Mouse (Mus musculus): ENCODE data around the gene Mcee. TPM values are rescaled to one million over a fixed set of nuclear protein-coding genes. Genes with fewer than 3 reads are reported as not detected.

Mcee gene
- polyA plus RNA-seq, 1 experiment from 2014 or later, result 42.2 TPM

DNA sequence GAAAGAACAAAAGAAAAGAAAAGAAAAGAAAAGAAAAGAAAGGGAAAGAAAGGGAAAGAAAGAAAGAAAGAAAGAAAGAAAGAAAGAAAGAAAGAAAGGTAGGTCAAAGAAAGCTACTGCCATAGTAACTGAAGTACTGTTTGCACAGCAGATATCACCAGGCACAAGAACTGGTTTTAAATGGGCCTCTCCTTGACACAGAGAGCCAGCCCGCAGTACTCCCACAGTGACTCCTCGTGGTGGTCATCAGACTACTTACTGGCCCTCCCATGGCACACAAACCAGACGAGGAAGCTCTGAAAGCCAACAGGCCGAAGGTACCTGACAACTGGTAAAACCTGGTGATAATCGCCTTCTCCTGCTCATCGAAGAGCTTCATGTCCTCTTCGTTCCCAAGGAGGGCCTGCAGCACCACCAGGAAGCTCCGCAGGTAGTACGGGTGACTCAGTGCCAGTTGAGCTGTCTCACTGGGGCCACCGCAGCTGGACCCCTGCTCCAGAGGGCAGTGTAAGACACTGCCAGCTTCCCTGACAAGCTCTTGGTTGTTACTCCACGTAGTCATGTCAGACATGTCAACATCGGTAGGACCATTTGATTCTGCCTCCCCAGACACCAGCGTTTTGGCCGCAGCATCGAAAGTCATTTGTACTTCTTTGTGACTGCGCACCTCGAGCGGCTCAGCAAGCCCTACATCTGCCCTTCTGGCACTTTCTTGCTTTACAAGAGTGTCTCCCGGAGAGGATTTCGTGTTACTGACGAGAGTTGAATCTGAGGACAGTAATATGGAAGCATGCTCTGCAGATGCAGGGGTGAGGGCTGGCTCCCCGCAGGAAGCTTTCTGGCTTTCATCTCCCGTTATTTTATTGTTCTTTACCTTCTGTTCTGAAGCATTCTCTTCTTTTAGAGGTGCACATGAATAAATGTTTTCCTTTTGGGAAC, 20.2 kb upstream of the Mcee start:
- no peaks in the 10 kb centered on the region for H3K9me3 ChIP-seq (replicated peaks)
- H3K4me3 ChIP-seq, result peak overlapping the region; percentile 70; the same call in 1 of the 2 replicates
- H3K4me1 ChIP-seq, result peaks cover 6% of the 10 kb centered on the region; the same call in 1 of the 2 replicates
- H3K27ac ChIP-seq, result no peak overlapping the region
- no peak for DNase-seq (ENCODE audit: low spot score)
- WGBS, result 91% methylated on average over 23 of the region's 23 CpGs
- peaks cover 62% of the 10 kb centered on the region for H3K36me3 ChIP-seq
- no peaks in the 10 kb centered on the region for H3K27me3 ChIP-seq (ENCODE audit: low read depth, poor library complexity, severe bottlenecking)

DNA sequence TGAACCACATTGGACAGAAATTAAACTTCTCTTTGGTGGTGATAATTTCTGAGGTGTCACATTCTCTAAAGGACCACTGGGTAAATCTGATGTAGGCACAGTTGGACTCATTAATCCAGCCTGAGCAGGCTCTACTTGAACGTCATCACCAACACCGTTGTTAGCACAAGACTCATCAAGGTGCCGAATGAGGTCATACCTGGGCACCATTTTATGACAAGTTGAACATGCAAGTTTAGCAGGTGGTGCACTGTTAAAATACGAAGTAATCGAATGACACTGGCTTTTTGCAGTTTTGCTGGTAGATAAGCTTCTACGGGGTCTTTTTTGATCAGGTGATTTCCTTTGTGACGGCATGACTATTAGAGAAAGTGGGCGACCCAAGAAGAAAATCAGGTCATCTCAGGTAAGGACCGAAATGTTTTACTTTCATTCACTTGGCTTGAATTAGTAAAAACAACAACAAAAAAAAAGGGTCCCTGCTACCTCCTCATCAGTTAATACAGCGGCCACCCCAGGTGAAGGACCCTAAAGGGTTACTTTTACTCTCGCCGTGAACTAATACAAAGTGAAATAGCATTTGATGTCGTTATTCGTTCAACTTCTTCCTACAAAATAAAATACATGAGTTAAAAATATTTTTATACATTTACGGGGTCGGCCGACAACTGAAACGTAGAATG, 19.1 kb upstream of the Mcee start:
- H3K9me3 ChIP-seq (replicated peaks), result no peaks in the 10 kb centered on the region
- peak overlapping the region; percentile 92 for H3K27ac ChIP-seq
- DNase-seq (ENCODE audit: low spot score), result no peak
- H3K36me3 ChIP-seq, result peaks cover 65% of the 10 kb centered on the region
- H3K4me3 ChIP-seq, result peak overlapping the region; percentile 70
- peaks cover 6% of the 10 kb centered on the region; the same call in 1 of the 2 replicates for H3K4me1 ChIP-seq
- WGBS, result 20% methylated on average over 18 of the region's 18 CpGs
- no peaks in the 10 kb centered on the region for H3K27me3 ChIP-seq (ENCODE audit: low read depth, poor library complexity, severe bottlenecking)

DNA sequence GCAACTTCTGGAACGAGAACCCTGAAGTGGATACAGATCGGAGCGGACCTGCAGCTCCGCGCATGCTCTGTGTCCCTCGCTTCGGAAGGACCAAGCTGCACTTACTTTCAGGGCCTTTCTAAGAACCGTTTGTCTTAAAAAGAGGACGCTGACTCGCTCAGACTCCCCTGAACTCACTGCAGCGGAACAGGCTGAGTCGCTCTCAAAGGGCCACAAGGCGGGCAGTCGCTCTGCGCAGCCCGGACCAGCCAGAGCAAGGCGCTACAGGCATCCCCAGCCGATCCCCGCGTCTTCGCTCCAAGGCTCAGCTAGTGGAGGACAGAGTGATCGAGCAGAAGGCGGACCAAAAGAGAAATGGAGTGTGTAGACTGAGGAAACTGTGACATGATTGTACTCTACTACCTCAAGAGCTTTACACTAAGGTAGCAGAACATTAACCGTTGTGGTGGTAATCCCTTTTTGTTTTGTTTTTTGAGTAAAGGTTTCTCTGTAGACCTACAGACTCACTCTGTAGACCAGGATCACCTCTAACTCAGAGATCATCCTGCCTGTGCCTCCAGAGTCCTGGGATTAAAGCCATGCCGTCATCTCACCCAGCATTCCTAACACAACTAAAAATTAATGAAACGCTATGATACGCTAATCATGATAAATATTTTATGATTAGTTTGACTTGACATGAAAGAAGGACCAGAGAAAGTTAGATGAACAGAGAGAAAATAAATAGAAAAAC, 18.4 kb upstream of the Mcee start, which contains the start of gene Fan1:
Fan1 (minus strand) TSS at position 266 of the 733 bp plus-strand sequence.
- H3K27me3 ChIP-seq (ENCODE audit: low read depth, poor library complexity, severe bottlenecking), result no peaks in the 10 kb centered on the region
- peak; percentile 88 for DNase-seq (ENCODE audit: low spot score)
- no peaks in the 10 kb centered on the region for H3K9me3 ChIP-seq (replicated peaks)
- 4% methylated on average over 27 of the region's 27 CpGs for WGBS
- H3K27ac ChIP-seq, result peak within 1 kb of the TSS; percentile 92
- H3K36me3 ChIP-seq, result peaks cover 65% of the 10 kb centered on the region
- peaks cover 6% of the 10 kb centered on the region; the same call in 1 of the 2 replicates for H3K4me1 ChIP-seq
- peak within 1 kb of the TSS; percentile 70 for H3K4me3 ChIP-seq

DNA sequence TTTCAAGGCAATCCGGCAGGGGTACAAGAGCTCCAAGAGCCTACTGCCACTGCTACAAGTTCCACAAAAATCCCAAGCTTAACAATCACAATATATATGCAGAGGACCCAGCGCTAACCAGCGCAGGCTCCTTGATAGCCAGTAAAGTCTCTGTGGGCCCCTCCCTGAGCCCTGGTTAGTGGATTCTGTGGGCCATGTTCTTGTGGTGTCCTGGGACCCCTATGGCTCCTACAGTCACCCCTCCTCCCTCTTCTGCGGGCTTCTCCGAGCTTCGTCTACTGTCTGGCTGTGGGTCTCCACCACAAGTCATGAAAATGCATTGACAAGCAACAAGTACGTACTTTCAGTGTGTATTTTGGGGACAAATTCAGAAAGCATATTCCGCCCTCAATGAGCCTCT, 928 bp upstream of the Mcee start:
- H3K27ac ChIP-seq, result peak overlapping the region; percentile 85
- H3K9me3 ChIP-seq (replicated peaks), result no peaks in the 10 kb centered on the region
- H3K27me3 ChIP-seq (ENCODE audit: low read depth, poor library complexity, severe bottlenecking), result no peaks in the 10 kb centered on the region
- peaks cover 33% of the 10 kb centered on the region for H3K36me3 ChIP-seq
- WGBS, result 5% methylated on average over 8 of the region's 8 CpGs
- no peak for DNase-seq (ENCODE audit: low spot score)
- H3K4me1 ChIP-seq, result peaks cover 13% of the 10 kb centered on the region
- peak overlapping the region; percentile 78 for H3K4me3 ChIP-seq

DNA sequence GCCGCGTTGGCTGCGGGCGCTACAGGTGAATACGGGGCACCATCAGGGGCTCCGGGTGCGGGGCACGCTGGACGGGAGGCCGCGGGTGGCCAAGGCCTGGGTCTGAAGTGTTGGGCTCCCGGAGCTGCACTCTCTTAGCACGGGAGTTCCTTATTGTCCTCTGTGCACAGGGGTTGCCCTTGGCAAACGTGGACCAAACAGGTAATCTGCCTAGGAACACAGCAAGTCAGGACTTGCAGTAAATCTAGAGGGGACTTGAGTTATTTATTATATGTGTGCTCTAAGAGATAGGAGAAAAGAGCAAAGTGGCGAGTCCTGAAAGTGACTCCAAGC, 378 bp downstream of the Mcee start:
- Histone ChIP-seq H3K4me1 (peaks cover 13% of the 10 kb centered on the region), H3K27me3 (ENCODE audit: low read depth, poor library complexity, severe bottlenecking) (no peaks in the 10 kb centered on the region), H3K4me3 (peak overlapping the region; percentile 78), H3K27ac (peak overlapping the region; percentile 85), H3K36me3 (peaks cover 20% of the 10 kb centered on the region), H3K9me3 (replicated peaks) (no peaks in the 10 kb centered on the region)
- no peak for DNase-seq (ENCODE audit: low spot score)
- under 1% methylated on average over 15 of the region's 15 CpGs for WGBS

DNA sequence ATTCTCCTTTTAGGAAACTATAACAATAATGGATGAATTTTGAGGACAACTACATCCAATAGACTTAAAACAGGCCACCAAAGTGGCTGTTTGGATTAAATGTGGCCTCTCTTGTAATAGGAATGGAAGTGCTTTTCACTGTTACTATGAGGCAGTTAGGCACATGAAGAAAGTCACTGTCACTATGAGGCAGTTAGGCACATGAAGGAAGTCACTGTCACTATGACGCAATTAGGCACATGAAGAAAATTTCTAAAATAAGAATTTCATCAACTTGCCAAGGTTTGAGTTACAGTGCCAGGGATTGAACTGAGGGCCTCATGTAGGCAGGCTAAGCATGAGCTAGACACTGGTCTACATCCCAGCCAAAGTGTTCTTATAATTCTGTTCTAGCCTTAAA, 8.3 kb downstream of the Mcee start:
- Histone ChIP-seq H3K4me3 (no peak overlapping the region), H3K9me3 (replicated peaks) (no peaks in the 10 kb centered on the region), H3K27me3 (ENCODE audit: low read depth, poor library complexity, severe bottlenecking) (no peaks in the 10 kb centered on the region), H3K4me1 (no peaks in the 10 kb centered on the region), H3K27ac (no peak overlapping the region), H3K36me3 (peaks cover 7% of the 10 kb centered on the region; the same call in 1 of the 2 replicates)
- no peak for DNase-seq (ENCODE audit: low spot score)
- 89% methylated on average over 1 of the region's 1 CpGs for WGBS

DNA sequence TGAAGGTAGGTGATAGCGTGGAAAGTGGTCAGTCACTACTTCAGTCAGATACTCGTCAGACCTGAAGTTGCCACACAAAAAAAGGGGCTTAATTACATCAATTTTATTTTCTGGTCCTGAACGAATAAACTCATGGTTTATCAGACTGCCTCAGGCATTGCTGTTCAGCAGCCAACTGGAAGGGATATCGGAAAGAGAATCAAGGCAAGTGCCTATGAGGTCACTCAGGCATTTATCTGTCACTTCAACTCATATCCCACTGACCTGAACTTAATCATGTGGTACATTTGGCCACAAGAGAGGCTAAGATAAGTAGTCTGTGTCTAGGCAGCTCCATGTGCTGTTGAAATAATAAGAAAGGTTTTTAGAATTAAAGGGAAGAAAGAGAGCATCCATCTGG, 10.0 kb downstream of the Mcee start:
- H3K4me3 ChIP-seq, result no peak overlapping the region
- 93% methylated on average over 4 of the region's 4 CpGs for WGBS

DNA sequence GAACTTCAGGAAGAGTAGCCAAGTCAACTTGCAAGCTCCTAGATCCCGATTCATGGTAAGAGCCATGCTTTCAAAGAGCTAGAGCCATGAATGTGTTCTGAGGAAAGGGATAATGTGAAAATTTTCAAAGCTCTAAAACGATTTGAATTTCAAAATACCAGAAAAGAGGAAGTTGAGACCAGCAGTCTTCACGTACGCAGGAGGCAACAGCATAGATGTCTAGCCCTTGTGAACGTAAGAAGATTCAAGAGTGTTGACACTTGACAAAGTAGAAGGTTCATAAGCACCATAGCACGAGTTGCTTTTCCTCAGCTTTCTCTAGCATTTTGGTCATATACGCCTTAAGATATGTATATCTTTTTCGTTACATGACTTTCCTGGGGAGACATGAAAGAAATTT, 11.6 kb downstream of the Mcee start:
- 93% methylated on average over 8 of the region's 8 CpGs for WGBS
- Histone ChIP-seq H3K27ac (no peak overlapping the region), H3K36me3 (peaks cover 7% of the 10 kb centered on the region; the same call in 1 of the 2 replicates), H3K4me1 (no peaks in the 10 kb centered on the region), H3K27me3 (ENCODE audit: low read depth, poor library complexity, severe bottlenecking) (no peaks in the 10 kb centered on the region), H3K9me3 (replicated peaks) (no peaks in the 10 kb centered on the region), H3K4me3 (no peak overlapping the region)
- DNase-seq (ENCODE audit: low spot score), result no peak

More for the DNA sequence above, 10.0 kb downstream of the Mcee start:
- no peaks in the 10 kb centered on the region for H3K9me3 ChIP-seq (replicated peaks)
- H3K27ac ChIP-seq, result no peak overlapping the region
- H3K4me1 ChIP-seq, result no peaks in the 10 kb centered on the region
- no peak for DNase-seq (ENCODE audit: low spot score)
- H3K27me3 ChIP-seq (ENCODE audit: low read depth, poor library complexity, severe bottlenecking), result no peaks in the 10 kb centered on the region
- H3K36me3 ChIP-seq, result peaks cover 7% of the 10 kb centered on the region; the same call in 1 of the 2 replicates

DNA sequence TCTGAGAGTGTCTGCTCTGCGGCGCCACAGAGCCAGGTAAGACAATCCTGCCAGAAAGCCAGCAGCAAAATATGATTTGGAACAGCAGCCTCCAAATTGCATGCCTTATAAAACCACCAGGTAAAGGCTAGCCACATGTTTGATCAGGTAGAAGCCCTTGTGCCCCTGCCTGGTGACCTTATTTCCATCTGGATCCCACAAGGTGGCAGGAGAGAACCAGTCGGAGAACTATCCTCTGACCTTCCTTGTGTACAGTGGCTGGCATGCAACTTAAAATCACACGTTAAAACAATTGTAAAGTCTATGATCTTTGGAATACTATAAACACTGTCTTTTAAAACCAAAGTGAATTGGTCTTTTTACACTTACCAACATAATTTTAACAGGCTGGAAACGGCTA, 32.5 kb downstream of the Mcee start:
- Histone ChIP-seq H3K36me3 (no peaks in the 10 kb centered on the region), H3K27me3 (ENCODE audit: low read depth, poor library complexity, severe bottlenecking) (no peaks in the 10 kb centered on the region), H3K9me3 (replicated peaks) (no peaks in the 10 kb centered on the region), H3K4me3 (no peak overlapping the region), H3K4me1 (no peaks in the 10 kb centered on the region), H3K27ac (no peak overlapping the region)
- 65% methylated on average over 5 of the region's 5 CpGs for WGBS
- no peak for DNase-seq (ENCODE audit: low spot score)

DNA sequence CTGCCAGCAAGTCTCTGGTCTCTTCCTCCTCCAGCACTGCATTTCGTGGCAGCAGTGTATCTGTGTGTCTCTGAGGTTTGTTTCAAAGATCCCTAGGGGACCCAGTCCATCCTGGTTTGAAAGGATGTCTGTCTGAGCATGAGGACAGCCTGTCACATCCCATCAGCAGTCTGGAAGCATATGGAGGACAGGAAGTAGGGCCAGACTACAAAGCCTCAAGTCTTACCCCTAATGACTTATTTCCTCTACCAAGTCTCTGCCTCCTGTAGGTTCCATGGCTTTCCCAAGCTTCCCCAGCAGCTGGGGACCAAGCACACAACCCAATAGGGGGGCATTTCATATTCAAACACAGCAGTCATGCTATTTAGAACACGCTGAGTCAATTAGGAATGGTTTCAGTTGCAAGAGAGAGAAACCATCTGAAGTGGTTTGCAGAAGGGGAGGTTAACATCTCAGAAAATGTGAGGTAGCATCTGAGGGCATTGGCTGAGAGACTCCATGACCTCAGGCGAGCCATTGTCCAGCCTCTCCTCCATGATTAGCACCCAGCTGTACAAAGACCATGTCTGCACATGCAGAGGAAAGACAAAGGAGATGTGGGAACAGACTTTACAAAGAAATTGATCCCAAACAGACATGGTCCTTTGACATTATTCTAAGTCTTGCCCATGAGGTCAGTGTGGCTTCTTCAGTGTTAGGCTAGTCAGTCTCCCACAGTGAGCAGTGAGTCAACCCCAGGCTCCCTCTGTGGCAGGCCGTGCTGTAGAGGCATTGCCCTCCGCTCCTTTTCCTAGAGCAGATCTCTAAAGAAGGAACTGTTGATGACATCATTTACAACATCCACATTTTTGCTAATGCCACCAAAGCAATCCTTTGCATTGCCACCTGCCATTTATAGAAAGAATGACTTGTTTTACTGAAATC, 47.5 kb downstream of the Mcee start:
- no peaks in the 10 kb centered on the region for H3K36me3 ChIP-seq
- peaks cover 5% of the 10 kb centered on the region; the same call in 1 of the 2 replicates for H3K4me1 ChIP-seq
- no peaks in the 10 kb centered on the region for H3K9me3 ChIP-seq (replicated peaks)
- no peaks in the 10 kb centered on the region for H3K27me3 ChIP-seq (ENCODE audit: low read depth, poor library complexity, severe bottlenecking)
- no peak for DNase-seq (ENCODE audit: low spot score)
- 73% methylated on average over 5 of the region's 5 CpGs for WGBS
- no peak overlapping the region for H3K4me3 ChIP-seq
- H3K27ac ChIP-seq, result peak overlapping the region; percentile 19; the same call in 1 of the 2 replicates

DNA sequence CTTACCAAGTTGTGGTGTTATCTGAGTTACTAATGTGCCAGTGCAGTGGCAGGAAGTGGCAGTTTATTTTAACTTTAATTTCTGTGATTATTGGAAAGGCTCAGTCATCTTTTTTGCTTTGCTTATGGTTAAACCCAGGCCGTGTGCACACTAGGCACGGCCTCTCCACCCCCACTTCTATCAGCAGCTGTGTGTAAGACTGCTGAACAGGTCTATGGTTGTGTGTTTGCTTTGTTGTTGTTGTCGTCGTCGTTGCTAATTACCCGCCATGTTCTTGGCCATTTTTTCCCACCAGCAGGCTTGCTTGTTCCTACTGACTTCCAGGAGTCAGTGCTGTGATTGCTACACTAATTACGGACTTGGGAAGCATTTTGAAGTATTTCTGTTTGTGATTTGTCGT, 48.1 kb downstream of the Mcee start:
- Histone ChIP-seq H3K4me1 (peaks cover 5% of the 10 kb centered on the region; the same call in 1 of the 2 replicates), H3K9me3 (replicated peaks) (no peaks in the 10 kb centered on the region), H3K36me3 (no peaks in the 10 kb centered on the region), H3K4me3 (no peak overlapping the region), H3K27ac (no peak overlapping the region), H3K27me3 (ENCODE audit: low read depth, poor library complexity, severe bottlenecking) (no peaks in the 10 kb centered on the region)
- no peak for DNase-seq (ENCODE audit: low spot score)
- WGBS, result 83% methylated on average over 8 of the region's 8 CpGs

DNA sequence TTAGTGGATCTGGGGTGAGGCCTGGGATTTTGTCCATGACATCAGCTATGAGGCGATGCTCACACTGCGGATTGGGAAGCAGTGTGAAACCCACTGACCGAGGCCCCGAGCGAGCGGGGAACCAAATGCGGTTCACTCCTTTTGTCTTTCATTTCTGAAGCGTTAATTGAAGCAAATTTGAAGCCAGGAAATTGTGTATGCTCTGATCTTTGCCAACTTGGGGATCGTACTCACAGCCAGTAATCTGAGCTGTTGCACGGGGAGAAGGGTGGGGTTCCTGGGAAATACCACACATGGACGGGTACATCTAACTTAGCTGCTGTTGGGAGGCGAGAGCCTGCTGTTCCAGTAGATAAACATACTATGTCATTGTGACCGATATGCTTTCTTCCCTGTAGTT, 58.2 kb downstream of the Mcee start:
- no peak for DNase-seq (ENCODE audit: low spot score)
- no peaks in the 10 kb centered on the region for H3K27me3 ChIP-seq (ENCODE audit: low read depth, poor library complexity, severe bottlenecking)
- no peak overlapping the region for H3K4me3 ChIP-seq
- H3K9me3 ChIP-seq (replicated peaks), result no peaks in the 10 kb centered on the region
- no peak overlapping the region for H3K27ac ChIP-seq
- no peaks in the 10 kb centered on the region for H3K4me1 ChIP-seq
- no peaks in the 10 kb centered on the region for H3K36me3 ChIP-seq
- 91% methylated on average over 13 of the region's 13 CpGs for WGBS
